Mouse (Mus musculus) spleen, postnatal 10 days (tissue): ENCODE data around the gene Ifi27.
"Not testable (repeated sequence)": the region's sequence is repeated elsewhere in the genome, so short reads cannot be mapped to it uniquely, and the experiment has no call there.

Source experiments
- DNase-seq, 2 experiments: peaks; one replicate each; pipeline ENCODE4 v3.0.0; 2021 to 2022; ENCODE audit warnings: low spot score in 2 of 2

The Ifi27 gene

GRCm38 (mm10) chr12:103453361-103453760 is 19.4 kb downstream of the Ifi27 start:
- no peak for DNase-seq

DNA sequence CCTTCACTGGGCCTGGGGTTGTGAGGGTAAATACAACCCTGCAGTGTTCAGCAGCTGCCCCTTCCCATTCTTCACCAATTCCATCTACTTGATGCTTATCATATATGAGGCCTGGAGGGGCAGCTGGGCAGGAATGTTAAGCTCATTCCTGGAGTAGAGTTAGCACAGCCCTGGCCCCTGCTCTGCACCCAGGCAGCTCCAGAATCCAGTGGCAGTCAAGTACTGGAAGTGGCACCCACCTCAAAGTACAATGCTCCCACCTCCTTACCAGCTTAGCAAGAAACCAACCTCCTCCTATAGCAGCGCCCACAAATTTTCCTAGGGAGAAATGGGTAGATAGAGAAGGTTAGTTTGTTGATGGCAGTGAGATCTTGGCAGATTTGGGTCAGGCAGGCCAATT is 22.7 kb downstream of the Ifi27 start:
- DNase-seq = not testable (repeated sequence)

DNA sequence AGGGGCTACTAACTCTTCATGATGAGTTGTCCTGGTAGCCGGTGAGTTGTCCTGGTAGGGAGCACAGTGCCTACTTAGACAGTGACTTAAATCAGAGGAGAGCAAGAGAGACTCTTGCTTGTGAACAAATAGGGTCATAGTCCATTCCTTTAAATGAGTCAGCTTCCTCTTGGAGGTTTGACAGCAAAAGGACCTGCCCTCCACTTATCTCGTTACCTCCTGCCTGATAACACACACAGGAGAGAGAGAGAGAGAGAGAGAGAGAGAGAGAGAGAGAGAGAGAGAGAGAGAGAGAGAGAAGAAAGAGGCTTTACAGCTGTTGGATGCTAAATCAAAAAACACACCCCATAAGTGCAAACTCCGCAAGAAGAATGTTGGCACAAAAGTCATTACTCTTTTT is 23.1 kb downstream of the Ifi27 start, which contains the start of gene Ifi27l2b:
Gene Ifi27l2b, minus strand, starts transcription at position 84 of the 400 bp plus-strand sequence.
- DNase-seq = no peak

DNA sequence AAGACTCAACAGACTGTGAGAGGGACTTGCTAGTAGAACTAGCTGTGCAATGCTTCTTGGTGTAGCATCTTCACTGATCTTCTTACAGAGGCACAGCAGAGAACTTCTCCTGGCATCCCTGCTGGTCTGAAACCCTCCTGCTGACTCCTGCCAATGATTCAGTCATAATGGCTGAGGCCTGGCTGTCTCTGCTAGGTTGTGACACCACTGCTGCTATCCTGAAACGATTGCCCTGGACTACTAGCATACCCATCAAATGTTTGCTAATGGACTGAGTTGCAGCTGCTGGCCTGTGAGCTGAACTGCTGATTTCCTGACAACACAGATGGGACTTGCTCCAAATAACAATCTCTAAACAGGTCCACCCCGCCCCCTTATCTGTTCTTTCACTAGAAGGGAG is 40.5 kb downstream of the Ifi27 start:
- DNase-seq = no peak

DNA sequence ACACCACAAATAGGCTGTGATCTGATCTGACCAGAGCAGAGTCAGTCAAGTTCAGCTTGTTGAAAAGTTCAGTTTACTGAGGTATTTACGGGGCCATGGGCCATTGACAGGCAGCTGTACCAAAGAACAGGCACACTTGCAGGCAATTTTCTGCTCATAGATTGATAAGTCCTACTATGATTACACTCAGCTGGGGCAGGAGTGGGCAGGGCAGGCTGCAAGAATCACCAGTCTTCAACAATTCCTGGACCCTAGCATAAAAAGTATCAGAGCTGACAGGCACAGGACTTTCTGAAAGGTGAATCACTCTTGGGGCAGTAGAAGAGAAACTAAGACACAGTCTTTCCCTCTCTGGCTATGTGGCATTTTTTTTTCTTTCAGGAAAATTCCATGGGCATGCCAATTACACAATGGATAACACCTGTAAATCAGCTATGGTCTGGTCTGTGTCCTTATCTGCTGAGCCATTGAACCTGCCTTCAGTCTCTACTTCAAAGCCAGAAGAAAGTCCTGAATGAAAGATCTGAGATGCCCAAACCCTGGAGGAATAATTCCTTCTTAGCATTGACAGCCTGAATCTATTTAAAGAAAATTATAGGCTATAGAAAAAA is 42.9 kb downstream of the Ifi27 start:
- no peak for DNase-seq

- DNase-seq = no peak
Measured at GRCm38 (mm10) chr12:103477461-103478015, 43.5 kb downstream of the Ifi27 start.

GRCm38 (mm10) chr12:103481671-103482070 is 47.7 kb downstream of the Ifi27 start:
- no peak for DNase-seq

DNA sequence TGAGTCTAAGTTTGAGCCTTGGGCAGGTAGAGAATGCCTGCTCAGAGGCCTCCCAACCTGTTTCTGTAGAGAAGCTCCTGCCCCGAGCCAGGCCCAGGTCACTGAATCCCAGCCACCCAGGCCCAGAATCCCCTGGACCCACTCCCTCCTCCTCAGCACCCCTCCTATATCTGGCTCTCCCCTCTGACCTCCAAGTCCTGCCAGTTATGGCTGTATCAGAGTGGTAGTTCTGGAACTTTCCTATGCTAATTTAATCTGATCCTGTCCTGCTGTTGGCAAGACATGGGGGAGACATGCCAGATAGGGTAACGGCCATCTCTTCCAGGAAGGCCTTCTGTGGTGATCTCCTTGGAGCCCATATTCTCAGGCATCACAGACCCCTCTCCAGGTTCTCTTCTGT is 48.8 kb downstream of the Ifi27 start:
- DNase-seq = no peak

DNA sequence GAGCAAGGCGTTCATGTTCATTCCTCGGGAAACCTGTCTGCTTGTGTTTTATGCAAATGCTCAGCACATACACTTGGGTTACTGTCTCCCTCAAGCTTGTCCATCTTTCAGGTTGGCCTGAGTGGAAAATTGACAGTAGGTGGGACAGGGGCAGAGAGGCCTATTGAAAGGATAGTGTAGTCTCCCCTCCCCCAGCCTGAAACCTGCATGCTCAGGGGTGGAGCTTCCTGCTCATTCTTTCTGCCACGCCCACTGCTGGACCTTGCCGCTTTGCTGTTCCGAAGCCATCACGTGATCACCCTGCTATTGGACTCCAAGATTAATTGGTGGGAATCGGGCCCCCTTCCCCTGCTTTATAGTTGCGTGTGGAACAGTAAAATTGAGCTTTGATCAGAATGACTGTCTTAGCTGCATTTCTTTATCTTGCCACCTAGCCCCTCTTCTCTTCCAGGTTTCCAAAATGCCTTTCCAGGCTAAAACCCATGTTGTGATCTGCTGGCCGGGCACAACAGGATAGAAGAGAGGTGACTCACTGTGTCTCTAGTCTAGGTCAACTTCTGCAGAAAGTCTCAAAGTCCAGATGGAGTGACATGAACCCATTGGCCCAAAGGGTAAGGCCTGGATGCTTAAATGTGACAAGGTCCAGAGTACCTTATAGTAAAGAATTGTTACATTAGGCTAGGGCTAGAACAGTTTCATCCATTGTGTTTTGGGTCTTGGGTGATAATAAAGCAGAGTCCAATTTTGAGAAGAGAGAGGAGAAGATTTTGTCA is 50.4 kb downstream of the Ifi27 start:
- DNase-seq = not testable (repeated sequence)

DNA sequence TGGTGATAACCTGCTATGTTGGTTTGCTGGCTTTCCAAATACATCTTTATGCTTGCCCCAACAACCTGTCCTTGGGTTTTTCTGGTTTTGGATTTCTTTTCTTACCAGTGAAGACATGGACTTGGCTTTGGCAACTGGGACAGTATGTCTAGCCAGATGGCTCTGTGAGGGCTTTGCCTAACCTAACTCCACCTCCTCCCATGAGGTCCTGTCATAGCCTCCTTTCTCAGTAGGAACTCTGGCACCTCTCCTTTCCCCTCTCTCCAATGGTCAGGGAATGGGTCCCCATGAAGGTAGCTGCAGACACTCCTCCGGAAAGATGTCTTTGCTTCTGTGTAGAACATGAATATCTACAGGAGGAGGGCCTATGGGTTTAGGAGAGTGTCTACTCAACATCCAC is 52.7 kb downstream of the Ifi27 start:
- DNase-seq = no peak

DNA sequence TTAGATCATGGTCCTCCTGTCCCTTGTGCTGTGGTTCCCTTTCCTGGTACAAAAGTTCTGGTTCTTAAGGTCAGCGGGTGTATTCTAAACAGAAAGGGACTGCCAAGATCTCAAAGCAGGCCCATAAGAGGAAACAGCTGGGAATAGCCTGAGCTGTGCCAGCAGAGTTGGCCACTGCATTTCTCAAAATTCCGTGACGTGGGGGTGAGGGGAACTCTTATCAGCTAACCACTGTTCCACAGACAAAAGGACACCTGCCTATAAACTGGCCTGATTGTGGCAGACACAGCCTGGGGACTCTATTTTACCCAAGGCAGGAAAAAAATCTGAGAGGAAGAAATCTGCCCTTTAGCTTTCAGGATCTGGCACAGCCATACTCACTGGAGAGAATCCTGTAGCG is 53.3 kb downstream of the Ifi27 start:
- no peak for DNase-seq

DNA sequence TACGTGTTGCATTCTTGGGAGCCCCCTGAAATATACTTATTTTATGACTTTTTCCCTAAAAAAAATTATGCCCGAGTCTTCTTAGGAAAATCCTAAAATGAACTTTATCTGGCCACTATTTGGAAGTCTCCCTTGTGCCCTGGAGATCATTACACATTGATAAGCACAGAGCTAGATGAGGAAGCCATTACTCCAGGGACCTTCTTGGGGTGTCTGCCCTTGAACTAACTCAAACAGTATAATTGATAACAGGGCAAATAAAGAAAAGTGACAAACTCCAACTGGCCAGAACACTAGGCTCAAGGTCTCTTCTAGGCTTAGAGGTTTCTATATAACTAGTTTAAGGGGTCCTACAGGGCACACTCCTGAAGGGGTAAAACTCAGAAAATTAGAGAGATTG is 53.7 kb downstream of the Ifi27 start:
- no peak for DNase-seq
